Comparison of ENCODE assay signal across 19 mouse cellular contexts in the genomic region with DNA sequence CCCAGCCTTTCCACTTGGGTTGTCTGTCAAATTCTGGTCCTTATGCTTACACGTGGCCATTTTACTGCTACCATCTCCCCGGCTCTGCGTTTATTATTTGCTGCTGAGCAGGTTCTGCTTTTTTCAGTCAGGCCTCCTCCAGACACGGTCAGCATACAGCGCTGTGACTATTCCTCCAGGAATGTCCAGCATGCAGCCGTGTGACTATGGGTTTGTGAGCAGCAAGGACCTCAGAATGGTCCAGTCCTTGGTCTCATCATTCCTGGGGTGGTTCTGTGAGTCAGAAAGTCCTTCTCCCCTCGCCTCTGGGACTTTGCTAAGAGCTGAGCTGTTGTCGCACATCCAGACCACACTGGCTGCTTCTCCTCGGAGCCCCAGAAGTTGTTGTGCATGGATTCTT.
DNase-seq lines count a peak whose midpoint lies in the region; ATAC-seq lines count a peak whose summit lies in the region.
"Had no signal": no experiment of that assay in that cellular context is flagged by ENCODE, and none has a peak within 500 bp of the region (broad histone marks: within the 10 kb centered on the region; RNA-seq: fewer than 3 reads in every experiment).

No protein-coding gene starts in this region.

- ATAC-seq in kidney, embryonic 15.5 days (replicated peaks; ENCODE audit: low FRiP score) = no peak
- ATAC-seq: midbrain, embryonic 15.5 days had no signal

- H3K9ac ChIP-seq in kidney, embryonic 15.5 days = no peak overlapping the region
- H3K9ac ChIP-seq: midbrain, embryonic 15.5 days; neural tube, embryonic 12.5 days had no signal

- 67% methylated on average over 9 of the region's 9 CpGs for WGBS in kidney, embryonic 15.5 days

- H3K9me3 ChIP-seq in kidney, embryonic 15.5 days (replicated peaks) = no peaks in the 10 kb centered on the region
- H3K9me3 ChIP-seq: forebrain, embryonic 10.5 days; midbrain, embryonic 15.5 days; neural tube, embryonic 12.5 days had no signal

- H3K4me2 ChIP-seq in kidney, embryonic 15.5 days = no peak overlapping the region
- H3K4me2 ChIP-seq: midbrain, embryonic 15.5 days; neural tube, embryonic 12.5 days had no signal

- H3K27ac ChIP-seq in kidney, embryonic 15.5 days = peak overlapping the region; percentile 7; the same call in 1 of the 2 replicates
- H3K27ac ChIP-seq: forebrain, embryonic 10.5 days; left cerebral cortex, adult 2 months; macrophage; midbrain, embryonic 15.5 days; neural tube, embryonic 12.5 days had no signal

- no peaks in the 10 kb centered on the region for H3K27me3 ChIP-seq in kidney, embryonic 15.5 days
- H3K27me3 ChIP-seq: midbrain, embryonic 15.5 days; neural tube, embryonic 12.5 days had no signal

- no peak overlapping the region for H3K4me3 ChIP-seq in kidney, embryonic 15.5 days (replicated peaks)
- H3K4me3 ChIP-seq: forebrain, embryonic 10.5 days; left cerebral cortex, adult 2 months; midbrain, embryonic 15.5 days; neural tube, embryonic 12.5 days had no signal

- no peaks in the 10 kb centered on the region for H3K36me3 ChIP-seq in kidney, embryonic 15.5 days
- H3K36me3 ChIP-seq: forebrain, embryonic 10.5 days; midbrain, embryonic 15.5 days; neural tube, embryonic 12.5 days had no signal

- H3K4me1 ChIP-seq in kidney, embryonic 15.5 days = peaks cover 39% of the 10 kb centered on the region

- peak; percentile 32 for DNase-seq in adrenal gland, postnatal 14 days
- DNase-seq in adrenal gland, postnatal 4 days (ENCODE audit: low spot score in 2 of 2) = no peak
- no peak for DNase-seq in kidney, adult 11 months
- DNase-seq in urinary bladder, postnatal 14 days (ENCODE audit: low spot score) = peak; percentile 64
- no peak for DNase-seq in urinary bladder, postnatal 4 days (ENCODE audit: low spot score in 2 of 2)
- no peak for DNase-seq in layer of hippocampus, postnatal 25 days (ENCODE audit: extremely low spot score in 1 of 2, low spot score in 1 of 2)
- DNase-seq in cerebellum, postnatal 4 days (ENCODE audit: low spot score in 2 of 2) = no peak
- DNase-seq: B cell, adult 2 months; cerebellum, postnatal 10 days; heart, postnatal 36 days; liver; right cerebral cortex, postnatal 4 days; thymus, postnatal 36 days had no signal

Comparison
In these comparisons a context has a peak if more than half of its experiments do, and no peak if none do; other contexts are left out.
1. DNase-seq: peak in adrenal gland, postnatal 14 days (single experiment) and urinary bladder, postnatal 14 days (single experiment); none in adrenal gland, postnatal 4 days (0 of 2), kidney, adult 11 months (single experiment), urinary bladder, postnatal 4 days (0 of 2), layer of hippocampus, postnatal 25 days (0 of 2) and cerebellum, postnatal 4 days (0 of 2).